Mouse (Mus musculus): ENCODE measurements around the gene Pik3cd. TPM values are rescaled to one million over a fixed set of nuclear protein-coding genes. Genes with fewer than 3 reads are reported as not detected.
A peak's percentile ranks its signal among the peaks of the same experiment; 100 is the strongest.

Pik3cd gene
- polyA plus RNA-seq, 1 experiment from 2014 or later, result 4.2 TPM

- no peak overlapping the region; the same call in 1 of the 2 replicates for H3K4me2 ChIP-seq
- no peak overlapping the region for H3K9ac ChIP-seq
- peaks cover 25% of the 10 kb centered on the region for H3K36me3 ChIP-seq
- no peak overlapping the region for H3K4me3 ChIP-seq (replicated peaks)
- H3K27ac ChIP-seq, result peak overlapping the region; percentile 56; the same call in 1 of the 2 replicates
- peaks cover 68% of the 10 kb centered on the region for H3K4me1 ChIP-seq
- 74% methylated on average over 10 of the region's 10 CpGs for WGBS
- no peaks in the 10 kb centered on the region for H3K27me3 ChIP-seq
- H3K9me3 ChIP-seq (replicated peaks), result no peaks in the 10 kb centered on the region
- ATAC-seq (replicated peaks; ENCODE audit: low FRiP score), result no peak
Measured at GRCm38 (mm10) chr4:149734730-149735475, 32.5 kb upstream of the Pik3cd start.

GRCm38 (mm10) chr4:149734246-149734645, 31.9 kb upstream of the Pik3cd start:
- no peak overlapping the region for H3K4me2 ChIP-seq
- WGBS, result 80% methylated on average over 6 of the region's 6 CpGs
- H3K4me1 ChIP-seq, result peaks cover 69% of the 10 kb centered on the region
- peak overlapping the region; percentile 56 for H3K27ac ChIP-seq
- no peaks in the 10 kb centered on the region for H3K27me3 ChIP-seq
- no peaks in the 10 kb centered on the region for H3K9me3 ChIP-seq (replicated peaks)
- 0 out of 2 replicates have a peak overlapping the region, but pooled peaks have one; percentile 14 for H3K9ac ChIP-seq
- no peak for ATAC-seq (replicated peaks; ENCODE audit: low FRiP score)
- no peak overlapping the region for H3K4me3 ChIP-seq (replicated peaks)
- H3K36me3 ChIP-seq, result peaks cover 32% of the 10 kb centered on the region

- H3K4me2 ChIP-seq, result peak overlapping the region; percentile 17; the same call in 1 of the 2 replicates
- no peaks in the 10 kb centered on the region for H3K27me3 ChIP-seq
- H3K27ac ChIP-seq, result peak overlapping the region; percentile 56
- no peak overlapping the region for H3K4me3 ChIP-seq (replicated peaks)
- H3K36me3 ChIP-seq, result peaks cover 37% of the 10 kb centered on the region
- peaks cover 73% of the 10 kb centered on the region for H3K4me1 ChIP-seq
- no peak for ATAC-seq (replicated peaks; ENCODE audit: low FRiP score)
- 0 out of 2 replicates have a peak overlapping the region, but pooled peaks have one; percentile 14 for H3K9ac ChIP-seq
- no peaks in the 10 kb centered on the region for H3K9me3 ChIP-seq (replicated peaks)
- WGBS, result 26% methylated on average over 6 of the region's 6 CpGs
Measured at GRCm38 (mm10) chr4:149733748-149734147, 31.4 kb upstream of the Pik3cd start.

- Histone ChIP-seq H3K4me2 (no peak overlapping the region), H3K27me3 (no peaks in the 10 kb centered on the region), H3K9me3 (replicated peaks) (no peaks in the 10 kb centered on the region), H3K27ac (peak overlapping the region; percentile 56), H3K9ac (no peak overlapping the region), H3K4me1 (peaks cover 69% of the 10 kb centered on the region), H3K4me3 (replicated peaks) (no peak overlapping the region), H3K36me3 (peaks cover 45% of the 10 kb centered on the region)
- ATAC-seq (replicated peaks; ENCODE audit: low FRiP score), result no peak
- WGBS, result 49% methylated on average over 10 of the region's 10 CpGs
Measured at GRCm38 (mm10) chr4:149732800-149733199, 30.4 kb upstream of the Pik3cd start.

- Histone ChIP-seq H3K27ac (peak overlapping the region; percentile 56), H3K27me3 (no peaks in the 10 kb centered on the region), H3K4me2 (no peak overlapping the region), H3K9ac (no peak overlapping the region), H3K9me3 (replicated peaks) (no peaks in the 10 kb centered on the region), H3K36me3 (peaks cover 50% of the 10 kb centered on the region), H3K4me3 (replicated peaks) (no peak overlapping the region), H3K4me1 (peaks cover 69% of the 10 kb centered on the region)
- no peak for ATAC-seq (replicated peaks; ENCODE audit: low FRiP score)
- WGBS, result 95% methylated on average over 3 of the region's 3 CpGs
Measured at GRCm38 (mm10) chr4:149732313-149732712, 29.9 kb upstream of the Pik3cd start.

GRCm38 (mm10) chr4:149730827-149731226, 28.5 kb upstream of the Pik3cd start:
- Histone ChIP-seq H3K4me3 (replicated peaks) (no peak overlapping the region), H3K9ac (no peak overlapping the region), H3K4me2 (0 out of 2 replicates have a peak overlapping the region, but pooled peaks have one; percentile 4), H3K9me3 (replicated peaks) (no peaks in the 10 kb centered on the region), H3K4me1 (peaks cover 55% of the 10 kb centered on the region), H3K27me3 (no peaks in the 10 kb centered on the region), H3K27ac (peak overlapping the region; percentile 45), H3K36me3 (peaks cover 65% of the 10 kb centered on the region)
- ATAC-seq (replicated peaks; ENCODE audit: low FRiP score), result 0 out of 2 replicates have a peak, but pooled peaks have one; percentile 27
- WGBS, result 55% methylated on average over 7 of the region's 7 CpGs

GRCm38 (mm10) chr4:149728810-149729209, 26.4 kb upstream of the Pik3cd start:
- no peak overlapping the region for H3K4me3 ChIP-seq (replicated peaks)
- H3K4me2 ChIP-seq, result no peak overlapping the region
- peaks cover 34% of the 10 kb centered on the region for H3K4me1 ChIP-seq
- no peak overlapping the region for H3K9ac ChIP-seq
- H3K36me3 ChIP-seq, result peaks cover 79% of the 10 kb centered on the region
- no peaks in the 10 kb centered on the region for H3K27me3 ChIP-seq
- WGBS, result 62% methylated on average over 8 of the region's 8 CpGs
- no peak for ATAC-seq (replicated peaks; ENCODE audit: low FRiP score)
- 0 out of 2 replicates have a peak overlapping the region, but pooled peaks have one; percentile 28 for H3K27ac ChIP-seq
- H3K9me3 ChIP-seq (replicated peaks), result no peaks in the 10 kb centered on the region

GRCm38 (mm10) chr4:149727636-149728035, 25.3 kb upstream of the Pik3cd start:
- Histone ChIP-seq H3K27ac (no peak overlapping the region), H3K4me2 (no peak overlapping the region), H3K27me3 (no peaks in the 10 kb centered on the region), H3K9me3 (replicated peaks) (no peaks in the 10 kb centered on the region), H3K36me3 (peaks cover 87% of the 10 kb centered on the region), H3K4me3 (replicated peaks) (no peak overlapping the region), H3K4me1 (peaks cover 23% of the 10 kb centered on the region), H3K9ac (no peak overlapping the region)
- no peak for ATAC-seq (replicated peaks; ENCODE audit: low FRiP score)
- 97% methylated on average over 5 of the region's 5 CpGs for WGBS

GRCm38 (mm10) chr4:149725661-149726350, 23.4 kb upstream of the Pik3cd start:
- H3K36me3 ChIP-seq, result peaks cover 96% of the 10 kb centered on the region
- no peak overlapping the region for H3K27ac ChIP-seq
- WGBS, result 67% methylated on average over 15 of the region's 15 CpGs
- no peak overlapping the region for H3K4me3 ChIP-seq (replicated peaks)
- ATAC-seq (replicated peaks; ENCODE audit: low FRiP score), result no peak
- H3K9ac ChIP-seq, result no peak overlapping the region
- H3K4me2 ChIP-seq, result no peak overlapping the region
- H3K9me3 ChIP-seq (replicated peaks), result no peaks in the 10 kb centered on the region
- H3K4me1 ChIP-seq, result peaks cover 9% of the 10 kb centered on the region
- no peaks in the 10 kb centered on the region for H3K27me3 ChIP-seq

- WGBS, result 90% methylated on average over 17 of the region's 17 CpGs
- H3K27ac ChIP-seq, result no peak overlapping the region
Measured at GRCm38 (mm10) chr4:149724916-149725470, 22.6 kb upstream of the Pik3cd start.

GRCm38 (mm10) chr4:149723855-149724731, 21.7 kb upstream of the Pik3cd start:
- no peak overlapping the region for H3K27ac ChIP-seq
- no peak overlapping the region for H3K4me3 ChIP-seq (replicated peaks)
- peaks cover 2% of the 10 kb centered on the region; the same call in 1 of the 2 replicates for H3K4me1 ChIP-seq
- H3K9ac ChIP-seq, result no peak overlapping the region
- WGBS, result 79% methylated on average over 17 of the region's 17 CpGs
- H3K9me3 ChIP-seq (replicated peaks), result no peaks in the 10 kb centered on the region
- peaks cover 96% of the 10 kb centered on the region for H3K36me3 ChIP-seq
- ATAC-seq (replicated peaks; ENCODE audit: low FRiP score), result peak; percentile 28; the same call in 1 of the 2 replicates
- no peaks in the 10 kb centered on the region for H3K27me3 ChIP-seq
- no peak overlapping the region for H3K4me2 ChIP-seq

More at GRCm38 (mm10) chr4:149724916-149725470, 22.6 kb upstream of the Pik3cd start:
- Histone ChIP-seq H3K4me3 (replicated peaks) (no peak overlapping the region), H3K4me1 (peaks cover 6% of the 10 kb centered on the region; the same call in 1 of the 2 replicates), H3K9ac (no peak overlapping the region), H3K9me3 (replicated peaks) (no peaks in the 10 kb centered on the region), H3K36me3 (peaks cover 96% of the 10 kb centered on the region), H3K27me3 (no peaks in the 10 kb centered on the region), H3K4me2 (no peak overlapping the region)
- no peak for ATAC-seq (replicated peaks; ENCODE audit: low FRiP score)

Measured in kidney, embryonic 15.5 days (tissue).